Mouse (Mus musculus): Measurements from ENCODE around the gene Dyrk1a. TPM values are rescaled to one million over a fixed set of nuclear protein-coding genes. Genes with fewer than 3 reads are reported as not detected.
A peak's percentile ranks its signal among the peaks of the same experiment; 100 is the strongest.

The Dyrk1a gene
- polyA plus RNA-seq, 1 experiment, result 52.1 TPM

- H3K36me3 ChIP-seq (ENCODE audit: control insufficient read depth, insufficient read depth, low read length, poor library complexity, severe bottlenecking), result no peaks in the 10 kb centered on the region
- no peak overlapping the region for H3K9ac ChIP-seq (ENCODE audit: low read depth, poor library complexity, severe bottlenecking)
- no peak for TF ChIP-seq POLR2A (IDR thresholded peaks at IDR 0.05; ENCODE audit: insufficient read depth, low read length)
- TF ChIP-seq CTCF (IDR thresholded peaks at IDR 0.05; ENCODE audit: low read depth, low read length), result no peak
- TF ChIP-seq EP300 (IDR thresholded peaks at IDR 0.05; ENCODE audit: insufficient read depth, low read depth, low read length), result no peak
- no peak overlapping the region for H3K4me3 ChIP-seq (ENCODE audit: low read depth, low read length)
- H3K27ac ChIP-seq (ENCODE audit: insufficient read depth, low read length), result no peak overlapping the region
- H3K27me3 ChIP-seq (ENCODE audit: control insufficient read depth, insufficient read depth, low read length, poor library complexity, severe bottlenecking), result no peaks in the 10 kb centered on the region
- peaks cover 3% of the 10 kb centered on the region for H3K4me1 ChIP-seq (ENCODE audit: control insufficient read depth, insufficient read depth, low read length)
- H3K9me3 ChIP-seq (replicated peaks; ENCODE audit: control insufficient read depth, insufficient read depth, low read length, poor library complexity, severe bottlenecking), result no peaks in the 10 kb centered on the region
Measured at GRCm38 (mm10) chr16:94701141-94701540, 131.3 kb downstream of the Dyrk1a start.

GRCm38 (mm10) chr16:94701971-94702370, 132.2 kb downstream of the Dyrk1a start:
- Histone ChIP-seq H3K36me3 (ENCODE audit: control insufficient read depth, insufficient read depth, low read length, poor library complexity, severe bottlenecking) (no peaks in the 10 kb centered on the region), H3K9me3 (replicated peaks; ENCODE audit: control insufficient read depth, insufficient read depth, low read length, poor library complexity, severe bottlenecking) (no peaks in the 10 kb centered on the region), H3K27ac (ENCODE audit: insufficient read depth, low read length) (no peak overlapping the region), H3K27me3 (ENCODE audit: control insufficient read depth, insufficient read depth, low read length, poor library complexity, severe bottlenecking) (no peaks in the 10 kb centered on the region), H3K9ac (ENCODE audit: low read depth, poor library complexity, severe bottlenecking) (no peak overlapping the region), H3K4me1 (ENCODE audit: control insufficient read depth, insufficient read depth, low read length) (peaks cover 3% of the 10 kb centered on the region), H3K4me3 (ENCODE audit: low read depth, low read length) (no peak overlapping the region)
- TF ChIP-seq POLR2A (IDR thresholded peaks at IDR 0.05; ENCODE audit: insufficient read depth, low read length) (no peak), CTCF (IDR thresholded peaks at IDR 0.05; ENCODE audit: low read depth, low read length) (no peak), EP300 (IDR thresholded peaks at IDR 0.05; ENCODE audit: insufficient read depth, low read depth, low read length) (no peak)

DNA sequence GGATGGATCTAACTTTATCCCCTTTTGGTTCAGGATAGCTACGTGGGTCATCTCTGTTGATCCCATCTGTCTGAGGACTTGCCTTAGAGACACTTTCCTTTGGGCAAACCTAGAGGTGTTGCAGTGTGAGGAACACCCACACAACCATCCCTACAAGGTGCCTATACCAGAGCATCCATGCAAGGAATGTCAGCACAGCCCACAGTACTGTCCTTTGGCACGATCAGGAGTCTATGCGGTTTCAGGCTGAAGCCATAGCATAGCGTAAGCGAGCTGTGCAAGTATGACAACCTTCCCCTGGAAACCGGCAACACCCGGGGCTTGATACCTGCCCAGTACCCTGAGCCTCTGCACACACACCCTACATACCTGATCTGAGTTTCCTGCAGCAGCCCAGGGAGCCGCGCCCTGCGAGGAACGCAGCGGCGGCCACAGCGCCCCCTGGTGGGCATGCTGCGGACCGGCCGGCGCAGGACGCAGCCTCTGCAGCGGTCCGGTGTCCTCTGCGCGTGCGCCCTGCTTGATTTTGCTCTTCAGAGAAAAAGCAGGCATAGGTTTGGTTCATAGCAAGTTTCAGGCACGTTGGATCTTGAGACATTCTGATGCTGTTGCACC, 143.8 kb downstream of the Dyrk1a start:
- H3K4me1 ChIP-seq (ENCODE audit: control insufficient read depth, insufficient read depth, low read length), result peaks cover 2% of the 10 kb centered on the region
- no peaks in the 10 kb centered on the region for H3K36me3 ChIP-seq (ENCODE audit: control insufficient read depth, insufficient read depth, low read length, poor library complexity, severe bottlenecking)
- H3K27me3 ChIP-seq (ENCODE audit: control insufficient read depth, insufficient read depth, low read length, poor library complexity, severe bottlenecking), result no peaks in the 10 kb centered on the region
- TF ChIP-seq EP300 (IDR thresholded peaks at IDR 0.05; ENCODE audit: insufficient read depth, low read depth, low read length) (no peak), CTCF (IDR thresholded peaks at IDR 0.05; ENCODE audit: low read depth, low read length) (peak; percentile 95), POLR2A (IDR thresholded peaks at IDR 0.05; ENCODE audit: insufficient read depth, low read length) (no peak)
- no peak overlapping the region for H3K27ac ChIP-seq (ENCODE audit: insufficient read depth, low read length)
- H3K4me3 ChIP-seq (ENCODE audit: low read depth, low read length), result peak overlapping the region; percentile 37
- H3K9me3 ChIP-seq (replicated peaks; ENCODE audit: control insufficient read depth, insufficient read depth, low read length, poor library complexity, severe bottlenecking), result peaks cover 3% of the 10 kb centered on the region; the same call in 1 of the 2 replicates
- 0 out of 2 replicates have a peak overlapping the region, but pooled peaks have one; percentile 48 for H3K9ac ChIP-seq (ENCODE audit: low read depth, poor library complexity, severe bottlenecking)

DNA sequence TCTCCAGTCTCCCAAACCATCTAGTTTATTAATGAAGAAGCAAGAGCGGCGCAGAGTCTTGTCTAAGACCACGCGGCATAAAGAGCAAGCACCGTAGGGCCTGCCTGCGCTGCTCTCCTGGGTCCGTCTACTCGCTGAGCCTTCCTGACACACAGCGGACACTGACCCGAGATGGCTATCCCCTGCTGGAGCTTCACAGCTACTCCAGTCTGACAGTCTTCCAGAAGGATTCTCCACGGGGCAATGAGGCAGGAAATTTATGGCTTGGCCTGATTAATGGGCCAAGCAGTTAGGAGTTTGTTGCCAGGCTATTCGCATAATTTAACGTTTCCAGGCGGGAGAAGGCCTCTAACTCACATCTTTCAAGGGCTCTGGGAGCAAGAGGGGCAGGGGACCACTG, 144.7 kb downstream of the Dyrk1a start:
- peak overlapping the region; percentile 48; the same call in 1 of the 2 replicates for H3K9ac ChIP-seq (ENCODE audit: low read depth, poor library complexity, severe bottlenecking)
- H3K9me3 ChIP-seq (replicated peaks; ENCODE audit: control insufficient read depth, insufficient read depth, low read length, poor library complexity, severe bottlenecking), result peaks cover 3% of the 10 kb centered on the region; the same call in 1 of the 2 replicates
- no peaks in the 10 kb centered on the region for H3K36me3 ChIP-seq (ENCODE audit: control insufficient read depth, insufficient read depth, low read length, poor library complexity, severe bottlenecking)
- H3K27ac ChIP-seq (ENCODE audit: insufficient read depth, low read length), result no peak overlapping the region
- H3K4me3 ChIP-seq (ENCODE audit: low read depth, low read length), result peak overlapping the region; percentile 18
- TF ChIP-seq POLR2A (IDR thresholded peaks at IDR 0.05; ENCODE audit: insufficient read depth, low read length) (no peak), CTCF (IDR thresholded peaks at IDR 0.05; ENCODE audit: low read depth, low read length) (no peak), EP300 (IDR thresholded peaks at IDR 0.05; ENCODE audit: insufficient read depth, low read depth, low read length) (no peak)
- H3K4me1 ChIP-seq (ENCODE audit: control insufficient read depth, insufficient read depth, low read length), result peaks cover 2% of the 10 kb centered on the region
- no peaks in the 10 kb centered on the region for H3K27me3 ChIP-seq (ENCODE audit: control insufficient read depth, insufficient read depth, low read length, poor library complexity, severe bottlenecking)

DNA sequence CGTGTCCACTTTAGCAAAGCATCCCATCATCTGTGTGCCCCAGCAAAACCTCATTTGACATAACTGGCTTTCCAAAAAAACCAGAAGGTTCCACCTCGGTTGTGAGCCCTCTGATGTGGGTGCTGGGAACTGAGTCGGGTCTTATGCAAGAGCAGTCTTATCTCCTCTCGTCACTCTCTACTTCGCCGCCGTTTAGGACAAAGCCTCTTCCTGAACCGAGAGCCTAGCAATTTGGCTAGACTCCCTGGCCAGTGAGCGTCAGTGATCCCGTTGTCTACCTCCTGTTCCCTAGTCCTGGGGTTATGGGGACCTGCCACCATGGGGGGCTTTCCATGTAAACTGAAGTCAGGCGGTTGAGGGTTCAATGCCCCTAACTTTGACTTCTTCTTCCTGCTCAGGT, 147.2 kb downstream of the Dyrk1a start:
- H3K27ac ChIP-seq (ENCODE audit: insufficient read depth, low read length), result no peak overlapping the region
- peaks cover 3% of the 10 kb centered on the region; the same call in 1 of the 2 replicates for H3K9me3 ChIP-seq (replicated peaks; ENCODE audit: control insufficient read depth, insufficient read depth, low read length, poor library complexity, severe bottlenecking)
- TF ChIP-seq POLR2A (IDR thresholded peaks at IDR 0.05; ENCODE audit: insufficient read depth, low read length) (no peak), EP300 (IDR thresholded peaks at IDR 0.05; ENCODE audit: insufficient read depth, low read depth, low read length) (no peak), CTCF (IDR thresholded peaks at IDR 0.05; ENCODE audit: low read depth, low read length) (no peak)
- no peaks in the 10 kb centered on the region for H3K36me3 ChIP-seq (ENCODE audit: control insufficient read depth, insufficient read depth, low read length, poor library complexity, severe bottlenecking)
- H3K4me1 ChIP-seq (ENCODE audit: control insufficient read depth, insufficient read depth, low read length), result peaks cover 2% of the 10 kb centered on the region
- H3K4me3 ChIP-seq (ENCODE audit: low read depth, low read length), result no peak overlapping the region
- no peak overlapping the region for H3K9ac ChIP-seq (ENCODE audit: low read depth, poor library complexity, severe bottlenecking)
- no peaks in the 10 kb centered on the region for H3K27me3 ChIP-seq (ENCODE audit: control insufficient read depth, insufficient read depth, low read length, poor library complexity, severe bottlenecking)

DNA sequence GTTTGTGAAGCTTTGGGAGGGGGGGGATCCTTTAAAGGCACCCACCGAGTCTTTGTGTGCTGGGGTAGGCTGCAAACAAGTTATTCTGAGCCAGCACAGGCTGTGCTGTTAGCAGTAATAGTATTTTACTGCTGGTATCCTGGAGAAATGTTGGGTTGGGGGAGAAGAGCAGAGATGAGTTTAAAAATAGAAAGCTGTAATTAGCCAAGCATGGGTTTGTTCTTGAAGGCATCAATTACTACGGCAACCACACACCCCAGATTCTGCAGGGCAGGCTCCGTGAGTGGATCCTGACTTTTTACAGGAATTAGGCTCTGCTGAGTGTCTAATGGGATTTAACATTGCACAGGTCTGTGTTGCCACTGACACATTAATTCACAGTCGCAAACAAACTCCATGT, 149.1 kb downstream of the Dyrk1a start:
- Histone ChIP-seq H3K9me3 (replicated peaks; ENCODE audit: control insufficient read depth, insufficient read depth, low read length, poor library complexity, severe bottlenecking) (peaks cover 3% of the 10 kb centered on the region; the same call in 1 of the 2 replicates), H3K4me1 (ENCODE audit: control insufficient read depth, insufficient read depth, low read length) (no peaks in the 10 kb centered on the region), H3K9ac (ENCODE audit: low read depth, poor library complexity, severe bottlenecking) (no peak overlapping the region), H3K27ac (ENCODE audit: insufficient read depth, low read length) (no peak overlapping the region), H3K4me3 (ENCODE audit: low read depth, low read length) (no peak overlapping the region), H3K27me3 (ENCODE audit: control insufficient read depth, insufficient read depth, low read length, poor library complexity, severe bottlenecking) (no peaks in the 10 kb centered on the region), H3K36me3 (ENCODE audit: control insufficient read depth, insufficient read depth, low read length, poor library complexity, severe bottlenecking) (no peaks in the 10 kb centered on the region)
- TF ChIP-seq POLR2A (IDR thresholded peaks at IDR 0.05; ENCODE audit: insufficient read depth, low read length) (no peak), CTCF (IDR thresholded peaks at IDR 0.05; ENCODE audit: low read depth, low read length) (no peak), EP300 (IDR thresholded peaks at IDR 0.05; ENCODE audit: insufficient read depth, low read depth, low read length) (no peak)

All from ES-Bruce4 (cell line).